Mouse (Mus musculus): ENCODE results near the gene 9130023H24Rik.

DNA sequence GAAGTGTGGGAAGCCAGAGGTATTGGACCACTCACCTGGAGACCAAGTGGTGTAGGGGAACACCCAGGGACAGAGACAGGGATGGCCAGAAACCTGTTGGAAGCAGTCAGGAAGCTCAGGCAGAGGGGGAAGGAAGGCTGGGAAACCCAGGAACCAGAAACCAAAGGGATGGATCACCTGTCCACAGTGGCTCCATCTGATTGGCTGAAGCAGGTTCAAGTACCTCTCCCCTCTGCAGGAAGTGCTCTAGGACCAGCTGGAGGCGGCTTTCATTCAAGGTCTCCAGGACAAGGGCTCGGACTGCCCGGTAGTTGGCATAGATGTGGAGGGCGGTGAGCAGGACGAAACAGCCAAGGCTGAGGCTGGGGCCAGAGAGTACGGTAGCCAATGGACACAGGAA, 38.2 kb upstream of the 9130023H24Rik start:
- TF ChIP-seq GATA1 (IDR thresholded peaks at IDR 0.05; ENCODE audit: borderline replicate concordance, low read length) (no peak), FLI1 (IDR thresholded peaks at IDR 0.05; ENCODE audit: low read length) (no peak)

All from megakaryocyte, embryonic 14.5 days (primary cell).